Mouse (Mus musculus): ENCODE measurements at regions not wholly inside any gene's neighbourhood (a gene's known extent, or its start where the extent isn't known, plus 50 kb on each side); places are given as distances from the start of the nearest gene placed in this dataset.

DNA sequence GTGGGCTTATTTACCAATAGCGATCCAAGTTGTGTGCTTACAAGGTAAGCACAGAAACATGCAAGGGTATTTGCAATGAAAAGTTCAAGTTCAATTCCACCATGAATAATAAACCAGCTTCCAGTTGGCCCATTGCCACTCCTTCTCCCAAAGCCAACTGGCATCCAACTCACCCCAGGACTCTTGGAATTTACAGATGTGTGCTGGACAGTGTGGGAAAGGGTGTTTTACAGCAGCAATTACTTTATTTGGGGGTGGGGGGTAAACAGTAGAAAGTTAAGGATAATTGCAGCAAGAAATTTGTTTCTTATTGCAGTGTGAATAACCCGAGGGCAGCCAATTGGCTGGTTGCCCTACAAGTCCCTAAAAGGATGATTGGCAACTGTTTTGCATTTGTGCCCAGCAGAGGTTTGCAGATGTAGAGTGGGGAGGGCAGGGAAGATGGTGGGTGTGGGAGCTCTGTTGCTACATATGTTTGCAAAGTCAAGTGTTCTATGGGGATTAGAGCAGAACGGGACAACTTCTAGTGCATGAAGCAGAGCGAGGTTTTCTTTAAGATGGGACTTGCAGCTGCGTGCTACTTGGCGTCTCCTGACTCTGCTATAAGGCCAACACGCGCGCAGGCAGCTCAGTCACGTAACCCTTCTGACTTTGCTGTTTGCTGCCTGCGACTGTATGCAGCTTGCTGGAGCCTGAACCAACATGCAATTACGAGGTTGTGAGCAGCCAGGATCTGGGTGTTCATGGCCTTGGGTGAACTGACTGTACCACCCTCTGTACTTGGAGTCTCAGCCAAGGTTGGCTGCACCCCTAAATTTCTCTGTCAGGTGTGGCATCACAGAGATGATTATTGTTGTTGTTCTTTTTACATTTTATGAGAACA, 271.9 kb downstream of the Map2k6 start:
- Histone ChIP-seq H3K27ac (no peak overlapping the region), H3K9ac (replicated peaks) (no peak overlapping the region), H3K27me3 (no peaks in the 10 kb centered on the region), H3K4me1 (replicated peaks) (peaks cover 6% of the 10 kb centered on the region; the same call in 1 of the 2 replicates), H3K4me2 (replicated peaks) (no peak overlapping the region), H3K36me3 (no peaks in the 10 kb centered on the region), H3K4me3 (replicated peaks) (no peak overlapping the region), H3K9me3 (no peaks in the 10 kb centered on the region)
- ATAC-seq = no peak
- 90% methylated on average over 12 of the region's 12 CpGs for WGBS

DNA sequence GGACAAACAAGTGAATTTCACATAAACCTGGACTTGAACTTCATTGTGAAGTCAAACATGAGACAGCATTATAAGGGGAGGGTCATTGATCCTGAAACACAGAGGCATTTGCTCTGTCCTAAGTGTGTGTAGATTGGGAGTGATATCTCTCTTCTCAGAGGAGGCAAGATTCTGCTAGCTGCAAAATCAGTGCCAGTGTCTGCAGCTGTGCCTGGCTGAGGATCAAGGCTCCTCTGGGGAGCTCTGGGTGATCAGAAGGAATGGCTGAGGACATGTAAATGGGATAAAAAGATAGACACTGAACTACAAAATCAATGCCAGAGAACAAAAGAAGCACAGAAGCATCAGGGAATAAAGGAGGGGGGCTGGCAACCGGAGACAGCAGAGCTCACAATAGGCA, 274.0 kb downstream of the Map2k6 start:
- Histone ChIP-seq H3K4me1 (replicated peaks) (peaks cover 6% of the 10 kb centered on the region; the same call in 1 of the 2 replicates), H3K9me3 (no peaks in the 10 kb centered on the region), H3K27ac (no peak overlapping the region), H3K36me3 (no peaks in the 10 kb centered on the region), H3K9ac (replicated peaks) (no peak overlapping the region), H3K4me3 (replicated peaks) (no peak overlapping the region), H3K27me3 (no peaks in the 10 kb centered on the region), H3K4me2 (replicated peaks) (no peak overlapping the region)
- 12% methylated on average over 1 of the region's 1 CpGs for WGBS
- ATAC-seq = peak; percentile 48; the same call in 1 of the 2 replicates

DNA sequence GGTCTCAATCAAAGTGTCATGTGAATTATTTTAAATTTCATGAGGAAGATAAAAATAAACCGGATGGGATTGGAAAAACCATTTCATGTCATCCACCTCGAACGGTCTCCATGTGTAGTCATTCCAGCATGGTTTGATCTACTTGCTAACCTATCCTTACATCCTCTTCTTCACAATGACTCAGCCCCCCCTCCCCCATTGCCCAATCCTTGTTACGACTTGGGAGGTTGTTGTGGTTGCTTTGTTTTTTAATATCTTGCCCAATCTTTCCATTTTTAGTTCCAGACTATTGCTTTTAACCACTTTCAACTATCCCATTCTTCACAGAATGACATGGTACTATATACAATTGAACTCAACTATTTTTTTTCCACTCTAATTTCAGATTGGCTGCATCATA, 275.0 kb upstream of the Kcnj16 start:
- Histone ChIP-seq H3K27me3 (no peaks in the 10 kb centered on the region), H3K9me3 (no peaks in the 10 kb centered on the region), H3K27ac (no peak overlapping the region), H3K4me2 (replicated peaks) (no peak overlapping the region), H3K4me3 (replicated peaks) (no peak overlapping the region), H3K36me3 (no peaks in the 10 kb centered on the region), H3K9ac (replicated peaks) (no peak overlapping the region), H3K4me1 (replicated peaks) (no peaks in the 10 kb centered on the region)
- 92% methylated on average over 4 of the region's 4 CpGs for WGBS
- ATAC-seq = no peak

DNA sequence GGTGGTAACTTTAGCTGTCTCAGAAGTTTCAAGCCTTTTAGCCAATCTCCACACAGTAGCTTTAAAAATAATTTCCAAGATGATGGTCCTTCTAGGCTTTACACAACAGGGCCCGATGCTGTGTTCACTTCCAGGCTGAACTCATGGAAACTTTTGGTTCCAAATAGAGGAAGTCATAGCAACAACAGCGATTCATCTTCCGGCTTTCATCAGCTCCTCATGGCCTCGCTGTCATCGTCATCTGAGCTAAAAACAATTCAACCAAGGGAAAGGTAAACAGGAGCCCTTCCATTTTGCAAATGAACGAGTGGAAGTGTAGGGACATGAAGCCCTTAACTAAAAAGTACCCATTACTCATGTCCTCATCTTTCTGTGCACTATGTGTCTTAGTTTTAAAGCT, 270.8 kb upstream of the Kcnj16 start:
- ATAC-seq = no peak
- Histone ChIP-seq H3K36me3 (no peaks in the 10 kb centered on the region), H3K4me3 (replicated peaks) (no peak overlapping the region), H3K4me2 (replicated peaks) (no peak overlapping the region), H3K9ac (replicated peaks) (no peak overlapping the region), H3K4me1 (replicated peaks) (no peaks in the 10 kb centered on the region), H3K27ac (no peak overlapping the region), H3K27me3 (no peaks in the 10 kb centered on the region), H3K9me3 (no peaks in the 10 kb centered on the region)
- 89% methylated on average over 6 of the region's 6 CpGs for WGBS

DNA sequence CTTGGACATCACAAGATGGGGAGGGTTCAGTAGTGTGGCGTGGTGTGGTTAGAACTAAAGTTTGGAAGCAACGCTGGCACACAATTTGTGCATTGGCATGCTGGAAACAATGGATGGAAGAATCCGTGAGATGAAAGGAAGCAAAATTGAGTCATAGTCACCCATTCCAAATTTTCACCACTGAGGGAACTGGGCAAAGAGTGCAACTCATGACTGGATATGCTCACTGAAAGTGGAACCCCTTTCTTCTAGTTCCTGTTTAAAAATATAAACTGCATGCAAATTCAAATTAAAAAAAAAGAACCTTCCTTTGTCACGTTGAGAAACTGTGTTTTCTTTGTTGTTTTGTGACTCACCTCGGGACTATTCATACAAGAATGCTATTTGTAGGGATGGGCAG, 269.5 kb upstream of the Kcnj16 start:
- ATAC-seq = no peak
- Histone ChIP-seq H3K9ac (replicated peaks) (no peak overlapping the region), H3K9me3 (no peaks in the 10 kb centered on the region), H3K4me2 (replicated peaks) (no peak overlapping the region), H3K4me3 (replicated peaks) (no peak overlapping the region), H3K4me1 (replicated peaks) (0 out of 2 replicates have a peak, but pooled peaks cover under 1% of the 10 kb centered on the region), H3K27me3 (no peaks in the 10 kb centered on the region), H3K36me3 (no peaks in the 10 kb centered on the region), H3K27ac (no peak overlapping the region)
- 86% methylated on average over 5 of the region's 5 CpGs for WGBS

DNA sequence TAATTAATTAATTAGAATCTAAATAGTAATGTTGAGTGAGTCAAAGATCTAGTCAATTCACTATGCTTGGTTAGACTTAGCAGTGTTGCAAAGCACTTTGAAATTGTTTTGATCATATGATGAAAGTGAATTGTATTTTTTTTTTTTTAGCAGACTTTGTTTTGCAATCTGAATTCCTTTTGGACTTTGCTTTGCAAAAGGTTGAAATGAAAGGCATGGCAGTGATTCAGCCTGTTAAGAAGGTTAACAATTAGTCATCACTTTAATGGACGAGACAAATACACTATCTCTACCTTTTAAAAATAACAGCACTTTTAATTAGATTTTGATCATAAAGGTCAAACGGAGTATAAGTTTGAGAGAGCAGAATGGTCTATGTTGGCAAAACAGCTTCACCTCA, 266.9 kb upstream of the Kcnj16 start:
- WGBS = 90% methylated on average over 2 of the region's 2 CpGs
- ATAC-seq = no peak
- Histone ChIP-seq H3K9ac (replicated peaks) (no peak overlapping the region), H3K4me1 (replicated peaks) (0 out of 2 replicates have a peak, but pooled peaks cover 3% of the 10 kb centered on the region), H3K4me3 (replicated peaks) (no peak overlapping the region), H3K4me2 (replicated peaks) (no peak overlapping the region), H3K36me3 (no peaks in the 10 kb centered on the region), H3K27me3 (no peaks in the 10 kb centered on the region), H3K27ac (no peak overlapping the region), H3K9me3 (no peaks in the 10 kb centered on the region)

DNA sequence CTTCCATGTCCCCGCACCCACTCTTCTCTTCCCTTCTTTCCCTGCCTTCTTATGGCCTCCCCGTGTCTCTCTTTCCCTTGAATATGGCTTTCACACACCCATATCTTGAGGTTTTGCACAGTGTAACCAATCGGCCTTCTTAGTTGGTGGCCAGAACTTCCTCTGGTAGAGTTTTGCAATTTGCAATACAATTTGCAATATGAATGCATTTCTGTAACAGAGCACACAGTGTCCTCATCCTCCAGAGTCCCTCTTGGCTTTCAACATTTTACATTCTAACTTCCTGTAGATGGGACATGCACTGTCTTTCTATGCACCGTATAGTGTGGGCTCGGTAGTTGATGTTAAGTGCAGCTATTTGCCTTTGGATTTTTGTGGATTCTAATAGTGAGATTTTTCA, 265.7 kb upstream of the Kcnj16 start:
- H3K36me3 ChIP-seq = no peaks in the 10 kb centered on the region
- H3K4me2 ChIP-seq (replicated peaks) = no peak overlapping the region
- H3K4me1 ChIP-seq (replicated peaks) = 0 out of 2 replicates have a peak, but pooled peaks cover 3% of the 10 kb centered on the region
- no peak for ATAC-seq
- no peak overlapping the region for H3K9ac ChIP-seq (replicated peaks)
- no peak overlapping the region for H3K27ac ChIP-seq
- no peaks in the 10 kb centered on the region for H3K9me3 ChIP-seq
- 91% methylated on average over 5 of the region's 5 CpGs for WGBS
- no peaks in the 10 kb centered on the region for H3K27me3 ChIP-seq
- no peak overlapping the region for H3K4me3 ChIP-seq (replicated peaks)

DNA sequence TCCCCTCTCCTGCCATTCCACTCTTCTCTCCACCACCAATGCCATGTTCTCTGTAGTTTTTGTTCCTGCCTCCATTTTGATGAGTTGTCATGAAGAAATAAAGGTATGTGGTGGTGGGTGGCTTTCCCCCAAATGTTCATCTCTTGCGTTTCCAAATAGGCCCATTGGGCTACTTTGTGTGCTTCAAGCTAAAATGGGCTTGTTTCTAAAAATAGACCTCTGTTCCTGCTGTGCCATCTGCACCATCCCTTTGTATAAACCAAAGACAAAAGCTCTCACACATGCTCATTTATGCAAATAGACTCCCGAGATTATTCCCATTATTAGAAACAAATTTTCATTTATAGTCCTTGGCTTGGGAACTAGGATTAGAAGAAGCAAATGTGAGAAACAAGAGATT, 264.3 kb upstream of the Kcnj16 start:
- Histone ChIP-seq H3K9me3 (no peaks in the 10 kb centered on the region), H3K36me3 (no peaks in the 10 kb centered on the region), H3K4me2 (replicated peaks) (no peak overlapping the region), H3K9ac (replicated peaks) (no peak overlapping the region), H3K4me1 (replicated peaks) (0 out of 2 replicates have a peak, but pooled peaks cover 3% of the 10 kb centered on the region), H3K4me3 (replicated peaks) (no peak overlapping the region), H3K27me3 (no peaks in the 10 kb centered on the region), H3K27ac (no peak overlapping the region)
- 66% methylated on average over 2 of the region's 2 CpGs for WGBS
- ATAC-seq = no peak

DNA sequence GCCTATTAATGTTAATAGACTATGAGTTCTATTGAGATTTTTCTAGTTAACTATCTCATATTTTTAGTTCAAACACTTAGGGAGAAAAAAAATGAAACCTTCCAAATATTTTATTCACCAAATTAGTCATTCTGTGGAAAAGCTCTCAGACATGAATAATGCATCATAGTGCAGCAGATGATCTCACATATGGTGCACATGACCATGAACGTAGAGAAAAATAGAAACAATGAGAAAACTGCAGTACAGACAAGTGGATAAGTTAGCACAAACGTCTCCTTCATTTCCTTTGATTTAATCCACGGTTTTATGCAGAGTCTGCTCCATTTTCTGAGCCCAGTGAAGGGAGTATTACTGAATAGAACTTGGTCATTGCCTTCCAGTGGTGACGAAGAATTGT, 260.5 kb upstream of the Kcnj16 start:
- H3K27ac ChIP-seq = no peak overlapping the region
- H3K27me3 ChIP-seq = no peaks in the 10 kb centered on the region
- no peak overlapping the region for H3K9ac ChIP-seq (replicated peaks)
- no peaks in the 10 kb centered on the region for H3K9me3 ChIP-seq
- no peak for ATAC-seq
- WGBS = 71% methylated on average over 4 of the region's 4 CpGs
- 0 out of 2 replicates have a peak, but pooled peaks cover 3% of the 10 kb centered on the region for H3K4me1 ChIP-seq (replicated peaks)
- H3K4me2 ChIP-seq (replicated peaks) = no peak overlapping the region
- no peak overlapping the region for H3K4me3 ChIP-seq (replicated peaks)
- no peaks in the 10 kb centered on the region for H3K36me3 ChIP-seq

DNA sequence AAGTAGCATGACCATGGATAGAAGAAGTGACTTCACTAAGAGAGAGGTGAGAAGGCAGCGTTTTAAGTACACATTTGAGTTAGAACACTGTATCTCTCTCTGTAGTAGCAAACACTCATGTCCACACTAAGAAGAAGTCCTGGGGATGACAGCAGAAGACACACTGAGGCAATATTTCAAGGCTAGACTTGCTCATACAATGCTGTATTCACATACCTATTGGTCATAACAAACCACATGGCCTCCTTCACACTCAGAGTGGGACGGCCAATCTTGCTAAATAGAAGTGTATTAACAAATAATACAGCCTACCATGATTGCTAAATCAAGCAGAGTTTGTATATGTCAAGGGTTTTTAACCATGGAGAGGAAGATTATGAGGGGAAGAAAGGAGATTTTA, 252.5 kb upstream of the Kcnj16 start:
- ATAC-seq = no peak
- Histone ChIP-seq H3K27ac (no peak overlapping the region), H3K4me3 (replicated peaks) (no peak overlapping the region), H3K9ac (replicated peaks) (no peak overlapping the region), H3K4me2 (replicated peaks) (no peak overlapping the region), H3K9me3 (no peaks in the 10 kb centered on the region), H3K27me3 (no peaks in the 10 kb centered on the region), H3K36me3 (no peaks in the 10 kb centered on the region), H3K4me1 (replicated peaks) (no peaks in the 10 kb centered on the region)
- 90% methylated on average over 2 of the region's 2 CpGs for WGBS

DNA sequence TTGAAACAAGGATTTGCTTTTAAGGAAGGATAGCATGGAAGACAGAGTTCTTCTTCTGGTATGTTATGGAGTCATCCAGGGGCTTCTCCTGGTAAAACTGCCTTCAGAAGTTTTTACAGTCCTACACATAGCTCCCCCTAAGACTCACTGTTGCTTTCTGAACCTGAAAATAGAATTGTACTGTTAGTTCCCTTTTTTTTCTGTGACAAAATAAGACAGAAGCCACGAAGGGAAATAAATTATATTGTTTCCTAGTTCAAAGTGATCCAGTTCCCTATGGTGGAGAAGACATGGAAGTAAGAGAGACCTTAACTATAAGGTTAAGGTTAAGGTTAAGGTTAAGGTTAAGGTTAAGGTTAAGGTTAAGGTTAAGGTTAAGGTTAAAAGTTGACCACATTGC, 251.5 kb upstream of the Kcnj16 start:
- H3K4me1 ChIP-seq (replicated peaks) = no peaks in the 10 kb centered on the region
- H3K27me3 ChIP-seq = no peaks in the 10 kb centered on the region
- H3K27ac ChIP-seq = no peak overlapping the region
- H3K9ac ChIP-seq (replicated peaks) = no peak overlapping the region
- 59% methylated on average over 1 of the region's 1 CpGs for WGBS
- H3K4me2 ChIP-seq (replicated peaks) = no peak overlapping the region
- ATAC-seq = no peak
- no peaks in the 10 kb centered on the region for H3K9me3 ChIP-seq
- no peaks in the 10 kb centered on the region for H3K36me3 ChIP-seq
- H3K4me3 ChIP-seq (replicated peaks) = no peak overlapping the region

DNA sequence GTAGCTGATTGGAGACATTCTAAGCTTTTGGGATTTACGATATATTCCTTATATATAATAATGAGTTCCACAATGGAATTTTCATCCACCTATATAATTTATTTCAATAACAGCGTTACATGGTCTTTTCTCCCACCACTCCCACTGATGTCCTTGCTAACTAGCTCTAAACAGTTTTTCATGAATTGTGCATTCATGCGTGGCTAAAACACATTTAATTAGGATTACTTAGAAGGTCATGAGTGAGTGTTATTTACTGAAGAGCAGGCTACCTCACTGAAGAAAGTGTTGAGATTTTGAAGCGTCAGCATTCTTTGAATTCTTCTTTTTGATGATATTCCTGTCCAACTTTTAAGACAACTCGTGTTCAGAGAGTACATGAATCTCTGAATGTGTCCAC, 245.1 kb upstream of the Kcnj16 start:
- H3K9ac ChIP-seq (replicated peaks) = no peak overlapping the region
- H3K4me1 ChIP-seq (replicated peaks) = no peaks in the 10 kb centered on the region
- H3K27me3 ChIP-seq = no peaks in the 10 kb centered on the region
- H3K36me3 ChIP-seq = no peaks in the 10 kb centered on the region
- H3K27ac ChIP-seq = no peak overlapping the region
- ATAC-seq = no peak
- no peaks in the 10 kb centered on the region for H3K9me3 ChIP-seq
- 81% methylated on average over 5 of the region's 5 CpGs for WGBS
- H3K4me2 ChIP-seq (replicated peaks) = no peak overlapping the region
- H3K4me3 ChIP-seq (replicated peaks) = no peak overlapping the region

DNA sequence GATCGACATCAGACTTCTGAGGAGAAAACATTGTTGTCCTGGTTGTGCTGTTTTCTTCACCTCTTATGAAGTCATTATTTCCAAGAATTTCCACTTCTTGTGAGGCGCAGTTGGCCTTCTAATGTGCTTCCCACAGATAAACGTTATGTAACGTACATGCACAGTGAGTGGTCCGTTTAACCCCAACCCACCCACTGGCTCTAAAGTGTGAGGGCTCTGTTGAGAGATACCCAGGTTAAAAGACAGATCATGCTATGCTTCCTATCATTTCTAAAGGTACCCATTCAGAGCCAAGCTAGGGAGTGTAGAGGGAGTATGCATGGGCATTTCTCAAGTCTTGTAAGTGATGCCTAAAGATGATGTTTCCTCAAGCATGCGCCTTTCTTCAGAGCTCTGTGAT, 243.9 kb upstream of the Kcnj16 start:
- Histone ChIP-seq H3K9me3 (no peaks in the 10 kb centered on the region), H3K36me3 (no peaks in the 10 kb centered on the region), H3K9ac (replicated peaks) (no peak overlapping the region), H3K4me3 (replicated peaks) (no peak overlapping the region), H3K4me1 (replicated peaks) (no peaks in the 10 kb centered on the region), H3K4me2 (replicated peaks) (no peak overlapping the region), H3K27me3 (no peaks in the 10 kb centered on the region), H3K27ac (no peak overlapping the region)
- no peak for ATAC-seq
- 91% methylated on average over 6 of the region's 6 CpGs for WGBS
